Mouse (Mus musculus) heart, adult 2 months (tissue): Measurements from ENCODE around the gene Pon3.

Source experiments
- CTCF ChIP-seq: fragments of 200-600 bp; IDR thresholded peaks from 2 replicates; pipeline ENCODE4 v1.8.1; 2022; ENCODE audit warnings: antibody characterized with exemption, mild to moderate bottlenecking, moderate library complexity
- EP300 ChIP-seq: fragments of 200-500 bp; IDR thresholded peaks from 2 replicates; pipeline ENCODE4 v1.6.1; 2011; ENCODE audit warnings: low read depth, low read length, control low read depth; ENCODE audit not compliant: insufficient read depth
- POLR2A ChIP-seq: fragments of 200-500 bp; IDR thresholded peaks from 2 replicates; pipeline ENCODE4 v1.6.1; 2011; ENCODE audit warnings: mild to moderate bottlenecking, low read depth, low read length, control low read depth; ENCODE audit not compliant: insufficient read depth

GRCm38 (mm10) chr6:5277972-5278371 lies 21.9 kb upstream of the Pon3 start:
- TF ChIP-seq EP300: no peak
- TF ChIP-seq CTCF: no peak
- TF ChIP-seq POLR2A: no peak
